Mouse (Mus musculus) erythroblast, embryonic 14.5 days (primary cell): ENCODE results near the gene Dennd2c.

Experiments used
- GATA1 ChIP-seq: IDR thresholded peaks from 2 replicates; pipeline ENCODE4 v1.6.1; 2012; ENCODE audit warnings: low read length, inconsistent platforms, mixed read lengths
- TAL1 ChIP-seq: IDR thresholded peaks from 3 replicates; pipeline ENCODE4 v1.6.1; 2012; ENCODE audit warnings: low read length, inconsistent platforms, mixed read lengths

DNA sequence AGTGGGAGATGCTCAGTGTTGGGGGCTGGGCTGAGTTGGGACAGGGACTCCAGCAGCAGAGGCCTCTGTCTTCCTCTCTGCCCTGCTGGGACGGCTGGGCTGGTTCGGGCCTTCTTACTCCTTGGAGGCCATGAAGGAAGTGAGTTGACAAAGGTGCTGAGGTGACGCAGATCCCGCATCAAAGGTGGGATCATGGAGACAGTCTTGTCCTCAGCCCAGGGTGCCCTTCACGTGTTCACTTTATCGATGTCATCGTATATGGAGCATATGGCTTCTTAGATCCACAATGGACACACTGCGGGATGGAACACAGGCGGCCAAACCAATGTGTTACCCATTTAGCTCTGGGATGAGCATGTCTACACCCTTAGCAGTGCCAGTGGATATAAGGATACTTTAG lies 77.1 kb downstream of the Dennd2c start:
- TF ChIP-seq GATA1: no peak
- no peak for TF ChIP-seq TAL1
